Comparison of ENCODE assay signal across 9 mouse cellular contexts in genomic region chr2:38429752-38430378, GRCm38 (mm10).
DNase-seq lines count a peak whose midpoint lies in the region; ATAC-seq and TF ChIP-seq lines count a peak whose summit lies in the region.
"Had no signal": no experiment of that assay in that cellular context is flagged by ENCODE, and none has a peak within 500 bp of the region (broad histone marks: within the 10 kb centered on the region; RNA-seq: fewer than 3 reads in every experiment).

No protein-coding gene starts in this region.

- H3K27me3 ChIP-seq in midbrain, embryonic 10.5 days (ENCODE audit: low read depth, poor library complexity, severe bottlenecking), result peaks cover 32% of the 10 kb centered on the region
- peaks cover 9% of the 10 kb centered on the region; the same call in 1 of the 2 replicates for H3K27me3 ChIP-seq in midbrain, embryonic 13.5 days
- H3K27me3 ChIP-seq in forebrain, postnatal 0 days (ENCODE audit: insufficient read depth, low read length), result no peaks in the 10 kb centered on the region
- H3K27me3 ChIP-seq in kidney, adult 2 months (replicated peaks; ENCODE audit: control insufficient read depth, insufficient read depth, low read length), result no peaks in the 10 kb centered on the region
- no peaks in the 10 kb centered on the region for H3K27me3 ChIP-seq in limb, embryonic 10.5 days (ENCODE audit: low read depth, poor library complexity, severe bottlenecking)

- TF ChIP-seq POLR2A in kidney, adult 2 months (IDR thresholded peaks at IDR 0.05; ENCODE audit: low read depth, low read length), result no peak

- no peak overlapping the region for H3K4me3 ChIP-seq in midbrain, embryonic 10.5 days
- H3K4me3 ChIP-seq in midbrain, embryonic 13.5 days (replicated peaks), result no peak overlapping the region
- H3K4me3 ChIP-seq in forebrain, postnatal 0 days (ENCODE audit: low read depth, low read length), result no peak overlapping the region
- no peak overlapping the region for H3K4me3 ChIP-seq in kidney, adult 2 months (ENCODE audit: insufficient read depth, low read depth, low read length)
- no peak overlapping the region for H3K4me3 ChIP-seq in limb, embryonic 10.5 days
- H3K4me3 ChIP-seq: erythroblast, embryonic 14.5 days had no signal

- H3K36me3 ChIP-seq in midbrain, embryonic 10.5 days, result no peaks in the 10 kb centered on the region
- no peaks in the 10 kb centered on the region for H3K36me3 ChIP-seq in midbrain, embryonic 13.5 days
- H3K36me3 ChIP-seq in forebrain, postnatal 0 days (ENCODE audit: insufficient read depth), result no peaks in the 10 kb centered on the region
- no peaks in the 10 kb centered on the region for H3K36me3 ChIP-seq in kidney, adult 2 months (ENCODE audit: control insufficient read depth, insufficient read depth, low read length)
- no peaks in the 10 kb centered on the region for H3K36me3 ChIP-seq in limb, embryonic 10.5 days

- peak; percentile 74 for TF ChIP-seq CTCF in forebrain, postnatal 0 days (IDR thresholded peaks at IDR 0.05; ENCODE audit: low read depth)
- peak; percentile 83 for TF ChIP-seq CTCF in kidney, adult 2 months (conservative IDR thresholded peaks at IDR 0.05; ENCODE audit: insufficient read depth, insufficient read length, low read depth, low read length)

- H3K4me2 ChIP-seq in midbrain, embryonic 13.5 days (replicated peaks), result no peak overlapping the region
- no peak overlapping the region for H3K4me2 ChIP-seq in forebrain, postnatal 0 days (ENCODE audit: low read depth)

- peaks cover 19% of the 10 kb centered on the region for H3K4me1 ChIP-seq in midbrain, embryonic 10.5 days
- peaks cover 10% of the 10 kb centered on the region for H3K4me1 ChIP-seq in midbrain, embryonic 13.5 days (replicated peaks)
- no peaks in the 10 kb centered on the region for H3K4me1 ChIP-seq in forebrain, postnatal 0 days (ENCODE audit: insufficient read depth)
- no peaks in the 10 kb centered on the region for H3K4me1 ChIP-seq in kidney, adult 2 months (ENCODE audit: control insufficient read depth, insufficient read depth, low read length)
- peaks cover 11% of the 10 kb centered on the region for H3K4me1 ChIP-seq in limb, embryonic 10.5 days

- WGBS in midbrain, embryonic 10.5 days, result 38% methylated on average over 6 of the region's 6 CpGs
- 38% methylated on average over 6 of the region's 6 CpGs for WGBS in midbrain, embryonic 13.5 days
- WGBS in forebrain, postnatal 0 days, result 37% methylated on average over 6 of the region's 6 CpGs
- 40% methylated on average over 6 of the region's 6 CpGs for WGBS in kidney, adult 2 months
- WGBS in limb, embryonic 10.5 days, result 34% methylated on average over 6 of the region's 6 CpGs

- no peaks in the 10 kb centered on the region for H3K9me3 ChIP-seq in midbrain, embryonic 10.5 days (replicated peaks)
- no peaks in the 10 kb centered on the region for H3K9me3 ChIP-seq in midbrain, embryonic 13.5 days
- no peaks in the 10 kb centered on the region for H3K9me3 ChIP-seq in forebrain, postnatal 0 days (ENCODE audit: low read length)
- no peaks in the 10 kb centered on the region for H3K9me3 ChIP-seq in limb, embryonic 10.5 days (replicated peaks)

- no peak overlapping the region for H3K27ac ChIP-seq in midbrain, embryonic 10.5 days (replicated peaks)
- no peak overlapping the region for H3K27ac ChIP-seq in midbrain, embryonic 13.5 days
- H3K27ac ChIP-seq in forebrain, postnatal 0 days (ENCODE audit: low read depth, low read length), result no peak overlapping the region
- H3K27ac ChIP-seq in kidney, adult 2 months (ENCODE audit: insufficient read depth, low read depth, low read length), result no peak overlapping the region
- H3K27ac ChIP-seq in limb, embryonic 10.5 days, result no peak overlapping the region

- H3K9ac ChIP-seq in midbrain, embryonic 13.5 days (replicated peaks), result no peak overlapping the region
- H3K9ac ChIP-seq in forebrain, postnatal 0 days, result no peak overlapping the region

- peak; percentile 79 for DNase-seq in midbrain, embryonic 10.5 days (ENCODE audit: low spot score)
- DNase-seq in c-Kit-positive CD71-positive TER-119-positive erythroid progenitor cells, embryonic 14.5 days (ENCODE audit: low spot score), result peak; percentile 64
- peak; percentile 63 for DNase-seq in forebrain, postnatal 0 days
- DNase-seq in kidney, adult 2 months, result peak; percentile 89
- peak; percentile 84 for DNase-seq in limb, embryonic 10.5 days (ENCODE audit: low spot score)
- DNase-seq in ovary, postnatal 10 days (ENCODE audit: low spot score), result peak; percentile 84
- DNase-seq in thymus, postnatal 10 days (ENCODE audit: low spot score in 2 of 2), result peak; percentile 31 to 66

- ATAC-seq in midbrain, embryonic 13.5 days, result no peak
- ATAC-seq in forebrain, postnatal 0 days, result no peak
